Mouse (Mus musculus) monocyte, adult 5-6 weeks (primary cell): ENCODE results near the gene Fam13c. TPM values are rescaled to one million over a fixed set of nuclear protein-coding genes. Genes with fewer than 3 reads are reported as not detected.

ENCODE experiments used
- ATAC-seq: fragments of 153-309, 156-312 bp; replicated peaks from 2 replicates; pipeline ENCODE4 v1.8.0; 2017; ENCODE audit warnings: mild to moderate bottlenecking; ENCODE audit not compliant: low TSS enrichment, insufficient number of reproducible peaks, severe bottlenecking, poor library complexity, low FRiP score
- total RNA-seq: library from RNA; stranded (forward); fragments of 200-1000, 200-491, 200-594 nt; gene quantifications from 3 replicates; pipeline ENCODE4 v1.2.3, GENCODE M21; 2017

Fam13c gene
- total RNA-seq, 1 experiment from 2014 or later = not detected

DNA sequence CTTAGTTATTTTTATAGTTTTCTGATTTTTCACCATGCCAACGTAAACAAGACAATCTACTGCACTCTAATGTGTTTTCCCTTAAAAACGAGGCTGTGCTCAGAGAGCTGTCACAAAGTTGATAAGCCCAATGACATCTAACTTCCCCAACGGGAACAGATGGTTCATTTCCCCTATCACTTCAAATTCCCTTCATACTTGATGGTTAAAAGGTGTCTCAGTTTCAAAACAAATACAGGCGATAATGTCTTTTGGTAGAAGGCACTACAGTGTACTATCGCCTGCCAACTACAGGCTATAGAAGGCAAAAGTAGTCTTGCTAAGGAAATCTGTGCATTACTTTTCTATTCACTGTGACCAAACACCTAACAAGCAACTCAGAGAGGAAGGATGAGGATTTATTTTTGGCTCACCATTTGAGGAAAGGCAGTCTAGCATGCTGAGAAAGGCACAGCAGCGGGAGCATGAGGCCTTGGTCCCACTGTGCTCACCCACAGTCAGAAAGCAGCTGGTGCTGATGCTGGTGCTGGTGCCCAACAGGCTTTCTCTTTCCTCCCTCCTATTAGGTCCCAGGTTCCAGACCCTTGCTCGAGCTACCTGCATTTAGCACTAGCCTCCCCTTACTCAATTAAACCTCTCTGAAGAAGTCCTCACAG is 141.4 kb downstream of the Fam13c start:
- ATAC-seq = no peak

DNA sequence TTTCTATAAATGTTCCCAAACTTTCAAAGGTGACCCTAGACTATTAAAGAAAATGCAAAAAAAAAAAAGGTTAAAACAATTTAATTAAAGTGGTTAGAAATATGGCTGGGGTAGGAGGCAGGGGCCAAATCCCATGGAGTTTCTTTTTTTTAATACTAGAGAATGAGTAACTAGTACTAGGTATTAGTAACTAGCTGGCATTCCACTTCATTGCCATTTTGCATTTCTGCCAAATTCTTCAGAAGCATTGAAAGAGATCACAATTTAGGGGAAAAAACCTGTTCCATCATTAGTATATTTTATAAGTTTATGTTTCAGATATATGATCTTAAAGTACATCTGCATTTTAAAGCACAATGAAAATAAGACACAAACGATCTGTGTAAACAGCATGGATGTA is 143.9 kb downstream of the Fam13c start:
- no peak for ATAC-seq

DNA sequence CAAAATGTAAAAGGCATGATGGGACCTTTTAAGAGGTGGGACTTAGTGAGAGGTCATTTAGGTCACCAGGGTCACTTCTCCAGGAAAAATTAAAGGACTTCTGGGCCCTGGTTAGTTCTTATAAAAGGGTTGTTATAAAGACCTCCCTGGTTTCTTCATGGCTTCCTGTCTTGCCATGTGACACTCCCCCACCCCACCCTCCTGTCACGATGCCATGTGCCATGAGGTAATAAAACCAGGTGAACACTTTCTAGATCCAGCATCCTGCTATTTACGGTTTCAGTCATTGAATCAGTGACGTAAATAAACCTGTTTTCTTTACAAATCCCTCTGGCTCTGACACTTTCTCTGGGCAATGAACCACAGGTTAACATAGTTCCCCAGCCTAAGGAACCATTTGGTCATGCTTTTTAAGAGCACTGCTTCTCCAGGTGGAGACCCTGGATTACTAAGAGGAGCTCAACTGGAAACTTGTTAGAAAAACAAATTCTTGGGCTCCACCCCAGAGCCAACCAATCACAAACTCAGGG is 146.7 kb downstream of the Fam13c start:
- ATAC-seq = no peak

DNA sequence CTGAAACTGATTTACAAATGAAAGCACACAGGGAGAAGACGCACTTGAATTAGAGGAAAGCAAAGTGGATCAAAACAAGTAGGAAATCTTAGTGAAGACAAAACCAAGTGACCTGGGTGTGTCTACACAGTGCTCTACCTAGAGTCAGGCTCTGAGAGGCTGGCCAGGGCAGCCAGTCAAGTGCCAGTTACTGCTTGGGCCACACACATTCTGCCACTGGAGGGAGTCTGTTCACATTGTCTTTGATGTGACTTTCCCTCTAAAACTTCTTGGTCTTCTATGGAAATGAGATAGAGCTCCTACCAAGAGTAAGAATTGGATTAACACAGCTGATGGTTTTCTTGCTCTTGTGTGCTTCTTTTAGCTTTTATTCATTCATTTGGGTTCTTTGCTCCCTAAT is 153.7 kb downstream of the Fam13c start:
- ATAC-seq = no peak

DNA sequence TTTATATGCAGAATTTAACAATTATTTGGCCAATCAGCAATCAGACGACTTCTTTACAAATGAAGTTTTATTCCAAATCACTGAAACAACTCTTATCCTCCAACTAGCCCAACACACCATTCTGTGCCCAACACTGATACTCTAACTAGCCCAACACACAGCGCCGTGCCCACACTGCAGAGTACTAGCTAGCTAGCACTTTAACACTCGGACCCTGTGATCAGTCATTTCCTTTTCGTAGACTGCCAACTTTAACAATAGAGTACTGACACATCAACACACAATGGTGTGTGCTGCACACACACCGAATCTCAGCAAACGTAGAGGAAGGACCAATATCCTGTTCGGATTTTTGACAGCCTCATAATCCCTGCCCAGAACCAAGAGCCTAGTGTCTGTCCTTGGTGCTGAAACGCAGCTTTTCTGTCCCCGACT is 157.8 kb downstream of the Fam13c start:
- no peak for ATAC-seq

DNA sequence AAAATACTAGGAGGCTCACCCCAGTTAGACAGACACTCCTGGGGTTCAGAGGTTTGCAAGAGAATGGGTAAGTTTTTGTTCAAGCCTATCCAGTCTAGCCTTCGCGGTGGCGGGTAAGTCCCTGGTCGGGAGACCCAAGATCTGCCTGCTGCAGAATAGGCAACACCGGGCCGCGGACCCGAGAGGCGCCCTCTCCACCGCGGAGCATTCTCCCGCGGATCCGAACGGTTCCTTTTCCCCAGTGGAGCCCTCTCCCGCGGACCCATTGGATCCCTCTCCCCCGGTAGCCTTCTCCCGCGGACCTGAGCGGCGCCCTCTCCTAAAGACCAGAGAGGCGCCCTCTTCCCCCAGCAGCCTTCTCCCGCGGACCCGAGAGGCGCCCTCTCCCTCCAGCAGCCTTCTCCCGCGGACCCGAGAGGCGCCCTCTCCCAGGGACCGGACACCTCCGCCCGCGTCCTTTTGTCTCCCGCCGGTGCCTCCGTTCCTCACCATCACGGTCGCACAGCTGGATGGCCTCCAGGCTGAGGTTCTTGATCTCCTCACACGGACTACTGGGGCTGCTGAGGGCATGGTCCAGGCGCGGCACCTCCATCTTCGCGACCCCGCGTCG is 158.3 kb downstream of the Fam13c start:
- no peak for ATAC-seq

DNA sequence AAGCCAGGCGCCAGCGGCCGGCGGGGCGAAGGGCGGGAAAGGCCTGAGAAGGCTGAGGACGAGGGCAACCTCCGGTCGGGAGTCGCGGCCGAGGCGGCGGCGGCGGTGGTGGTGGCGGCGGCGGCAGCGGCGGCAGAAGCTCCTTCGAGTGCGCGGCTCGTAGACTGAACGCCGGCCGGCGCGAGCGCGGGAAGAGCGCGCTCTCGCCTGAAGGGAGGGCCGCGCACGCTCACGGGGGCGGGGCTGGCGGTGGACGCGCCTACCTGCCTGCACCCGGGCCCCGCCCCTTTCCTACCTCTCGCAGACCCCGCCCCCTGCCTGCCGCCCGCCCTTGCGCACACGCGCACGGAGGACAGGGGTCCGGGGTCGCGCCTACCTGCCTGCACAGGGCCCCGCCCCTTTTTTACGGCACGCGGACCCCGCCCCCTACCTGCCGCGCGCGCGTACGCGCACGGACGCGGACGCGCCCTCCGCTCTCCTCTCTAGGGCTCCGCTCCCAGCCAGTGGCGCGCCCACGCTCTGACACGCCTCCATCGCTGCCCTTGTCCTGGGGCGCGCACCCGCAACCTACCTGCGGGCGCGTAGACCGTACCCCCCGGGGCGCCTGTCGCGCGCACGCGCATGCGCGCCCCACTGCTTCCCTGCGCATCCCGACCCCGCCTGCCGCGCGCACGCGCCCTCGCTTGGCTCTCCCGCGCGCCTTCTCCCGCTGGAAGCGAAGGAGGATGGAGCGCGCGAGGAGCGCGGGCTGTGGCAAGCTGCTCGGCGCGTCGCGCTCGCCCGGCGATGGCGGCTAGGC is 159.0 kb downstream of the Fam13c start:
- no peak for ATAC-seq

DNA sequence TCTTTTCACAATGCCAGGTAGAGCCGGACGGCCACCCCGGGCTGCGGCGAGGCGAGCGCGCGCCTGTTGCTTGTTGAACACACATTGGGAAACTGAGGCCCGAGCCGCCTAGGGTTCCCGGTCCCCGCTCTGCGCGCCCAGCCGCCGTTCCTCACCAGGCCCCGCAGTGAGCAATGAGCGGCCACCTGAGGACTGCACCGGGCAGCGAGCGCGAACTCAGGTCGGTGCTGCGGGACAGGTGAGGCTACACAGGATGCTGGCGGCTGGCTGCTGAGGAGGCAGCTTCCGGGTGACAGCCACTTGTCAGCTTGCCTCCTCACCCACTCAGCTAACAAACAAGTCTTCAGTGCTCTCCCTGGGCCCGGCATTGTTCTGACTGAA is 159.6 kb downstream of the Fam13c start:
- ATAC-seq = no peak

Other genes starting within 250 kb of the Fam13c start
- not detected in 3 replicates for gene Mrln, start 235.8 kb upstream of the Fam13c start, total RNA-seq
- gene Slc16a9, start 195.4 kb upstream of the Fam13c start, total RNA-seq = not detected in 3 replicates
- not detected in 3 replicates for gene Phyhipl, start 215.5 kb downstream of the Fam13c start, total RNA-seq